Mouse (Mus musculus) large intestine, adult 2 months (tissue): ENCODE results near the gene Olfr777. TPM values are rescaled to one million over a fixed set of nuclear protein-coding genes. Genes with fewer than 3 reads are reported as not detected.
"Not testable (repeated sequence)": the region's sequence is repeated elsewhere in the genome, so short reads cannot be mapped to it uniquely, and the experiment has no call there.

Experiments used
- DNase-seq: peaks from one replicate; pipeline ENCODE4 v3.0.0-alpha.2; 2012; ENCODE audit warnings: low read depth, low spot score
- WGBS: fragments of 180-500 bp; shearing (Covaris S2); methylation state at CpG from one replicate; pipeline ENCODE4 v1.1.7; 2018; 5-methylcytosine and 5-hydroxymethylcytosine counted together
- polyA plus RNA-seq: library from polyadenylated mRNA; depleted of rRNA; stranded (reverse); fragments of >200 nt; gene quantifications from 2 replicates; pipeline ENCODE4 v1.2.3, GENCODE M21; 2012; rRNA removed

The Olfr777 gene
- polyA plus RNA-seq = not detected in 2 replicates

- no peak for DNase-seq
- WGBS = 91% methylated on average over 2 of the region's 2 CpGs
These were observed at the start of gene Olfr777 for GRCm38 (mm10) chr10:129271081-129271535. Olfr777 (minus strand) TSS chr10:129271485.

GRCm38 (mm10) chr10:129317817-129318216, 46.5 kb upstream of the Olfr777 start, which contains the start of gene Olfr780:
Olfr780 (plus strand) TSS chr10:129318117.
- WGBS = 74% methylated on average over 3 of the region's 3 CpGs
- no peak for DNase-seq

GRCm38 (mm10) chr10:129313521-129313920, 42.2 kb upstream of the Olfr777 start:
- DNase-seq = not testable (repeated sequence)
- no CpG with 5 or more reads among the region's 1 CpGs for WGBS

- not testable (repeated sequence) for DNase-seq
- WGBS = 7% methylated on average over 1 of the region's 1 CpGs
These were observed 41.7 kb upstream of the Olfr777 start for GRCm38 (mm10) chr10:129312973-129313372.

GRCm38 (mm10) chr10:129258827-129259226, 12.5 kb downstream of the Olfr777 start, which contains the start of gene Olfr776:
Olfr776 (plus strand) TSS chr10:129259127.
- no peak for DNase-seq

GRCm38 (mm10) chr10:129248112-129248511, 23.2 kb downstream of the Olfr777 start, which contains the start of gene Olfr775:
Olfr775 (plus strand) TSS chr10:129248412.
- no peak for DNase-seq
- WGBS = 66% methylated on average over 3 of the region's 3 CpGs

GRCm38 (mm10) chr10:129235904-129236303, 35.4 kb downstream of the Olfr777 start, which contains the start of gene Olfr774:
Olfr774 (plus strand) TSS chr10:129236204.
- WGBS = 61% methylated on average over 2 of the region's 2 CpGs
- DNase-seq = no peak

- 81% methylated on average over 1 of the region's 1 CpGs for WGBS
- no peak for DNase-seq
These were observed 40.5 kb downstream of the Olfr777 start for GRCm38 (mm10) chr10:129230737-129231136.

Other genes starting within 250 kb of the Olfr777 start
- gene Olfr764-ps1, start 231.6 kb downstream of the Olfr777 start, polyA plus RNA-seq = not detected in 2 replicates
- not detected in 2 replicates for gene Olfr765, start 221.5 kb downstream of the Olfr777 start, polyA plus RNA-seq
- not detected in 2 replicates for gene Olfr766-ps1, start 202.5 kb downstream of the Olfr777 start, polyA plus RNA-seq
- gene Olfr767, start 188.6 kb downstream of the Olfr777 start, polyA plus RNA-seq = not detected in 2 replicates
- not detected in 2 replicates for gene Olfr768, start 172.1 kb downstream of the Olfr777 start, polyA plus RNA-seq
- not detected in 2 replicates for gene Olfr769, start 153.6 kb downstream of the Olfr777 start, polyA plus RNA-seq
- gene Olfr770, start 132.5 kb downstream of the Olfr777 start, polyA plus RNA-seq = not detected in 2 replicates
- gene Olfr771, start 106.7 kb downstream of the Olfr777 start, polyA plus RNA-seq = not detected in 2 replicates
- gene Olfr772, start 93.6 kb downstream of the Olfr777 start, polyA plus RNA-seq = not detected in 2 replicates
- gene Olfr773, start 84.1 kb downstream of the Olfr777 start, polyA plus RNA-seq = not detected in 2 replicates
- not detected in 2 replicates for gene Olfr774, start 35.3 kb downstream of the Olfr777 start, polyA plus RNA-seq
- not detected in 2 replicates for gene Olfr775, start 23.1 kb downstream of the Olfr777 start, polyA plus RNA-seq
- gene Olfr776, start 12.4 kb downstream of the Olfr777 start, polyA plus RNA-seq = not detected in 2 replicates
- gene Olfr780, start 46.6 kb upstream of the Olfr777 start, polyA plus RNA-seq = not detected in 2 replicates
- not detected in 2 replicates for gene Olfr781, start 57.4 kb upstream of the Olfr777 start, polyA plus RNA-seq
- not detected in 2 replicates for gene Olfr782, start 77.4 kb upstream of the Olfr777 start, polyA plus RNA-seq
- gene Olfr784, start 112.6 kb upstream of the Olfr777 start, polyA plus RNA-seq = 0.04 and 0.08 TPM in 2 replicates
- gene Olfr785, start 133.9 kb upstream of the Olfr777 start, polyA plus RNA-seq = not detected in 2 replicates
- not detected in 2 replicates for gene Olfr786, start 155.8 kb upstream of the Olfr777 start, polyA plus RNA-seq
- not detected in 2 replicates for gene Olfr787, start 190.4 kb upstream of the Olfr777 start, polyA plus RNA-seq
- gene Olfr788, start 199.5 kb upstream of the Olfr777 start, polyA plus RNA-seq = not detected in 2 replicates
- gene Olfr789, start 213.3 kb upstream of the Olfr777 start, polyA plus RNA-seq = not detected in 2 replicates
- gene Olfr790, start 227.0 kb upstream of the Olfr777 start, polyA plus RNA-seq = not detected in 2 replicates